Mouse (Mus musculus) cerebellum, adult (tissue): ENCODE data around the gene Crygn.

Source experiments
- ATAC-seq: cut with Nextera tagmentation; 2 replicates; pipeline ENCODE4 v1.9.2; 2017; ENCODE audit warnings: mild to moderate bottlenecking, moderate library complexity, mixed read lengths; ENCODE audit not compliant: insufficient number of reproducible peaks, low FRiP score, low TSS enrichment

Crygn gene

GRCm38 (mm10) chr5:24719852-24720251, 38.0 kb downstream of the Crygn start:
- ATAC-seq = no peak

GRCm38 (mm10) chr5:24718076-24718475, 39.7 kb downstream of the Crygn start:
- ATAC-seq = no peak

DNA sequence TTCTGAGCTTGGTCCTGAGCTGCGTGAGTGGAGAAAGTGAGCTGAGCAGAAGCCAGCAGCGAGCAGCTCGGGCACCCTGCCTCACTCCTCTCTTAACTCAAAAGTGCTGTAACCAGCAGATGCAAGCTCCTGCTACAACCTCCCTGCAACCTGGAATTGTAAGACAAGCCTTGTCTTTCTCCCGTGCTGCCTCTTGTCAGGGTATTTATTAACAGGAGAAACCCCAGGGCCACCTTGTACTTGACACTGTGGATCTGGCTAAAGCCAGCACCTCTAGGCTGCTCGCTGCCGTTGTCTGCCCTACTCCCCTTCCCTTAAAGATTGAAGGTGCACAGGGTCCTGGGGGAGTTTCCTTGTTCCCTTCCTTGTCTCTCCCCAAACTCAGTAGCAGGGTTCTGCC, 43.8 kb downstream of the Crygn start:
- no peak for ATAC-seq

GRCm38 (mm10) chr5:24713199-24713598, 44.6 kb downstream of the Crygn start:
- peak; percentile 77 for ATAC-seq

- no peak for ATAC-seq
Measured at GRCm38 (mm10) chr5:24711615-24712014, 46.2 kb downstream of the Crygn start.

- ATAC-seq = no peak
Measured at GRCm38 (mm10) chr5:24709962-24710361, 47.8 kb downstream of the Crygn start.

GRCm38 (mm10) chr5:24704615-24705014, 53.2 kb downstream of the Crygn start:
- ATAC-seq = no peak

- no peak for ATAC-seq
Measured at GRCm38 (mm10) chr5:24701271-24701670, 56.5 kb downstream of the Crygn start.
